Mouse (Mus musculus) MEL (cell line): ENCODE measurements around the gene Hfe. TPM values are rescaled to one million over a fixed set of nuclear protein-coding genes. Genes with fewer than 3 reads are reported as not detected.
"Not testable (repeated sequence)": the region's sequence is repeated elsewhere in the genome, so short reads cannot be mapped to it uniquely, and the experiment has no call there.

Experiments
- DNase-seq: peaks from one replicate; pipeline ENCODE4 v3.0.0; 2011; ENCODE audit warnings: low read depth, low spot score
- H3K27ac ChIP-seq: 2 replicates; pipeline ENCODE4 v1.5.1; 2012; ENCODE audit warnings: low read depth, mild to moderate bottlenecking, control low read depth, low read length, moderate library complexity; ENCODE audit not compliant: control insufficient read depth
- H3K27me3 ChIP-seq, 2 experiments: fragments of 150-350 bp in 1 of 2; sonication (generic) in 1 of 2; 2 replicates each; pipeline ENCODE4 v1.6.1; 2012; ENCODE audit warnings: low read length in 2 of 2, mild to moderate bottlenecking in 2 of 2, improper control_type of control experiment in 1 of 2, moderate library complexity in 1 of 2; ENCODE audit not compliant: insufficient read depth in 2 of 2, control insufficient read depth in 1 of 2
- H3K36me3 ChIP-seq, 2 experiments: 2 replicates each; pipeline ENCODE4 v1.6.1; 2012 to 2014; ENCODE audit warnings: low read length in 2 of 2, improper control_type of control experiment in 1 of 2, inconsistent platforms in 1 of 2, mild to moderate bottlenecking in 1 of 2; ENCODE audit not compliant: insufficient read depth in 2 of 2, control insufficient read depth in 1 of 2
- H3K4me1 ChIP-seq, 2 experiments: fragments of 150-350 bp in 1 of 2; sonication (generic) in 1 of 2; 2 replicates each; pipeline ENCODE4 v1.6.1; 2012; ENCODE audit warnings: low read length in 2 of 2, improper control_type of control experiment in 1 of 2, mild to moderate bottlenecking in 1 of 2; ENCODE audit not compliant: insufficient read depth in 2 of 2, control insufficient read depth in 1 of 2
- H3K4me3 ChIP-seq, 2 experiments: fragments of 150-350 bp in 1 of 2; sonication (generic) in 1 of 2; 2 replicates each; pipeline ENCODE4 v1.5.1; 2012; ENCODE audit warnings: low read depth in 2 of 2, low read length in 2 of 2, mild to moderate bottlenecking in 2 of 2, moderate library complexity in 2 of 2, control low read depth in 1 of 2, improper control_type of control experiment in 1 of 2; ENCODE audit not compliant: control insufficient read depth in 1 of 2, insufficient read depth in 1 of 2
- H3K79me2 ChIP-seq: 2 replicates; pipeline ENCODE4 v1.6.1; 2012; ENCODE audit warnings: mild to moderate bottlenecking, low read length, moderate library complexity; ENCODE audit not compliant: control insufficient read depth, poor library complexity, insufficient read depth
- H3K9ac ChIP-seq: 2 replicates; pipeline ENCODE4 v1.6.1; 2012; ENCODE audit warnings: low read depth, mild to moderate bottlenecking, control low read depth, low read length, moderate library complexity; ENCODE audit not compliant: control insufficient read depth, poor library complexity, severe bottlenecking
- H3K9me3 ChIP-seq: fragments of 150-350 bp; sonication (generic); replicated peaks from 2 replicates; pipeline ENCODE4 v1.6.1; 2012; ENCODE audit warnings: mild to moderate bottlenecking, low read length, improper control_type of control experiment, moderate library complexity; ENCODE audit not compliant: insufficient read depth
- E2F4 ChIP-seq: IDR thresholded peaks from 2 replicates; pipeline ENCODE4 v1.6.1; 2011; ENCODE audit warnings: low read depth, low read length, improper control_type of control experiment, borderline replicate concordance
- ELF1 ChIP-seq: IDR thresholded peaks from 2 replicates; pipeline ENCODE4 v1.6.1; 2014; ENCODE audit warnings: low read depth, mild to moderate bottlenecking, inconsistent platforms, low read length, improper control_type of control experiment, moderate library complexity
- HCFC1 ChIP-seq: IDR thresholded peaks from 2 replicates; pipeline ENCODE4 v1.6.1; 2012; ENCODE audit warnings: low read depth, mild to moderate bottlenecking, inconsistent platforms, low read length, improper control_type of control experiment, moderate library complexity
- JUND ChIP-seq: IDR thresholded peaks from 2 replicates; pipeline ENCODE4 v1.6.1; 2011; ENCODE audit warnings: low read depth, mild to moderate bottlenecking, improper control_type of control experiment, low read length
- KAT2A ChIP-seq: conservative IDR thresholded peaks from 2 replicates; pipeline ENCODE4 v1.6.1; 2012; ENCODE audit warnings: low read depth, low read length, improper control_type of control experiment, inconsistent platforms
- MAX ChIP-seq: IDR thresholded peaks from 2 replicates; pipeline ENCODE4 v1.6.1; 2011; ENCODE audit warnings: low read length, improper control_type of control experiment
- MXI1 ChIP-seq: IDR thresholded peaks from 2 replicates; pipeline ENCODE4 v1.6.1; 2011; ENCODE audit warnings: mild to moderate bottlenecking, low read depth, low read length, improper control_type of control experiment
- MYB ChIP-seq: IDR thresholded peaks from 2 replicates; pipeline ENCODE4 v1.6.1; 2011; ENCODE audit warnings: mild to moderate bottlenecking, low read depth, low read length, improper control_type of control experiment
- MYC ChIP-seq: IDR thresholded peaks from 2 replicates; pipeline ENCODE4 v1.6.1; 2011; ENCODE audit warnings: low read depth, mild to moderate bottlenecking, low read length, improper control_type of control experiment, moderate library complexity
- POLR2A ChIP-seq, 2 experiments: IDR thresholded peaks; 2 replicates each; pipeline ENCODE4 v1.6.1; 2011 to 2012; ENCODE audit warnings: low read length in 2 of 2, mild to moderate bottlenecking in 2 of 2, control low read depth in 1 of 2, improper control_type of control experiment in 1 of 2, low read depth in 1 of 2, moderate library complexity in 1 of 2; ENCODE audit not compliant: control insufficient read depth in 1 of 2, insufficient read depth in 1 of 2, poor library complexity in 1 of 2
- POLR2AphosphoS2 ChIP-seq: IDR thresholded peaks from 2 replicates; pipeline ENCODE4 v1.6.1; 2011; ENCODE audit warnings: low read length, improper control_type of control experiment
- TAL1 ChIP-seq: IDR thresholded peaks from 2 replicates; pipeline ENCODE4 v1.6.1; 2012; ENCODE audit warnings: mild to moderate bottlenecking, inconsistent platforms, low read length, moderate library complexity, mixed read lengths
- TBP ChIP-seq: IDR thresholded peaks from 2 replicates; pipeline ENCODE4 v1.8.0; 2011; ENCODE audit warnings: low read depth, low read length, improper control_type of control experiment
- TCF12 ChIP-seq: IDR thresholded peaks from 2 replicates; pipeline ENCODE4 v1.6.1; 2014; ENCODE audit warnings: low read depth, mild to moderate bottlenecking, inconsistent platforms, low read length, improper control_type of control experiment, moderate library complexity
- UBTF ChIP-seq: IDR thresholded peaks from 2 replicates; pipeline ENCODE4 v1.6.1; 2012; ENCODE audit warnings: low read depth, mild to moderate bottlenecking, inconsistent platforms, low read length, improper control_type of control experiment, moderate library complexity, borderline replicate concordance; ENCODE audit not compliant: insufficient read depth
- ZKSCAN1 ChIP-seq: IDR thresholded peaks from 2 replicates; pipeline ENCODE4 v1.6.1; 2012; ENCODE audit warnings: low read depth, mild to moderate bottlenecking, inconsistent platforms, low read length, improper control_type of control experiment, moderate library complexity
- ZNF384 ChIP-seq: IDR thresholded peaks from 2 replicates; pipeline ENCODE4 v1.6.1; 2012; ENCODE audit warnings: low read depth, mild to moderate bottlenecking, inconsistent platforms, low read length, improper control_type of control experiment
- polyA plus RNA-seq, 2 experiments: library from polyadenylated mRNA; stranded (reverse) in 1 of 2; unstranded in 1 of 2; fragments of >175 nt in 1 of 2; fragments of >200 nt in 1 of 2; gene quantifications; 2 replicates each; pipeline versions ENCODE4 v1.2.1 to v1.2.4; 2012; ENCODE audit warnings: low replicate concordance in 2 of 2, low read depth in 1 of 2; ENCODE audit not compliant: insufficient read length in 2 of 2, insufficient read depth in 1 of 2, missing spikeins in 1 of 2
- total RNA-seq: library from RNA; depleted of rRNA; stranded (reverse); fragments of 300-350 nt; gene quantifications from 2 replicates; pipeline ENCODE4 v1.2.3, GENCODE M21; 2012

Hfe gene
- total and polyA plus RNA-seq, 3 experiments = not detected

DNA sequence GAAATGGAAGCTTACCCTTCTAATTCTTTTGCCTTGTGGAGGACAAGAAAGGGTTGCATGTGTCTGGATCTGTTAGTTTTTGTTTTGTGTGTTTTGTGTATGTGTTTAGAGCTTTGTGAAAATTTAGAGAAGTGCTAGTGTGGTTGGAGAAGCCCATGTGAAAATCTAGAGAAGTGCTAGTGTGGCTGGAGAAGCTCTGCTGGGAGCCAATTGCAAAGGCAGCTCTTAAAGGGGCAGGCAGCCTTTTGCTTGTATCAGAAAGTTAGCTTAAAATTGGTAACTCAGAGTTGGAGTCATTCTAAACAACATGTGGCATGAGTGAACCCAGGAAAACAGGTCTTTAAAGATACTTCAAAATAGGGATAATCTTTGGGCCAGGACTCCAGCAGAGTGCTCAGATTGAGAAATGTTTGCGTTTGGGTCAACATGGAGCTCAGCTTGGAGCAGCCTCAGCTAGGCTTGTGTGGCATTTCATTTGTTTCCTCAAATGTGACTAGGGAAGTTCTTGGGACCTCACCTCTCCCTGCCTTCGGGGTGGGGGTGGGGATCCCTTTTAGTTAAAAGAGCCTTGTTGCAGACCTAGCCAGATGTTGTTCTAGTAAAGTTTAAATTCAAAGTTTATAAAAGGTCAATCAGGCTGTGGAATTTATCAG is 7.1 kb upstream of the Hfe start:
- H3K27me3 ChIP-seq, H3K27ac ChIP-seq, H3K79me2 ChIP-seq, H3K9ac ChIP-seq, H3K4me3 ChIP-seq, H3K9me3 ChIP-seq: not testable (repeated sequence)
- H3K4me1 ChIP-seq = peaks cover 10 to 18% of the 10 kb centered on the region in 2 experiments
- DNase-seq = peak; percentile 52
- TF ChIP-seq TBP = 0 out of 2 replicates have a peak, but pooled peaks have one; percentile 11
- peaks cover 0 to 22% of the 10 kb centered on the region in 2 experiments; a peak in 2 of 4 replicates for H3K36me3 ChIP-seq

DNA sequence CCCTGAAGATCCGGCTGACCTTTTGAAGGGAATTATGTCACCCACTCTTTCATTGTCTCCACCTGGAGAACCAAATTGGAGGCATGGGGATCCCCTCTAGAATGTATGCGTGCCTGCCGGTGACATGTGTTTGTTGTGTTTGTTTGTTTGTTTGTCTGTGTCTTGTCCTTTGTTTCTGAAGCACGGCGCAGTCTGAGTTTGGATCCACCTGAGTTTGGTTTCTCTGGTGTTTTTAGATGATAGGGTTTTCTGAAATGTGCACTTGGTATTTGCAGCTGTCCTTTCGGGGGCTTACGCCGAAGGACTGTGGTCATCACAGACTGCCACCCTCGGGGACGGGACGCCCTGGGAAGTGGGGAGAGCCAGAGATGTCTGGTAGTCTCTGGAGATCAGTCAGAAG is 6.5 kb upstream of the Hfe start:
- Histone ChIP-seq H3K4me1 (peaks cover 10 to 21% of the 10 kb centered on the region in 2 experiments), H3K4me3 (no peak overlapping the region), H3K27ac (no peak overlapping the region), H3K9me3 (no peaks in the 10 kb centered on the region), H3K79me2 (no peaks in the 10 kb centered on the region), H3K9ac (no peak overlapping the region), H3K27me3 (no peaks in the 10 kb centered on the region), H3K36me3 (peaks cover 0 to 26% of the 10 kb centered on the region in 2 experiments; a peak in 2 of 4 replicates)
- TF ChIP-seq MXI1 (no peak), MAX (no peak), TCF12 (no peak), POLR2A (IDR thresholded peaks at IDR 0.05; ENCODE audit: control insufficient read depth in 1 of 2, insufficient read depth in 1 of 2, low read depth in 1 of 2, low read length in 2 of 2, poor library complexity in 1 of 2) (no peak), ELF1 (no peak), MYC (no peak), TAL1 (no peak), ZKSCAN1 (no peak), E2F4 (no peak), POLR2AphosphoS2 (no peak), KAT2A (no peak), JUND (no peak), HCFC1 (no peak), UBTF (no peak), ZNF384 (no peak), MYB (no peak)
- no peak for DNase-seq
